Mouse (Mus musculus) heart, embryonic 14.5 days (tissue): Measurements from ENCODE around the gene Dok3. TPM values are rescaled to one million over a fixed set of nuclear protein-coding genes. Genes with fewer than 3 reads are reported as not detected.

Experiments
- ATAC-seq: fragments of 200-750 bp; cut with Nextera tagmentation; 2 replicates; pipeline ENCODE4 v1.8.0; 2017; ENCODE audit warnings: low read depth, moderate TSS enrichment; ENCODE audit not compliant: insufficient number of reproducible peaks, insufficient read depth, low FRiP score
- H3K27ac ChIP-seq, 2 experiments: fragments of 200-500 bp in 1 of 2; fragments of 300-500 bp in 1 of 2; sonication (generic) in 1 of 2; replicated peaks in 1 of 2; 2 replicates each; pipeline ENCODE4 v1.5.1; 2012 to 2014; ENCODE audit warnings: low read depth in 2 of 2, low read length in 2 of 2, control low read depth in 1 of 2, mild to moderate bottlenecking in 1 of 2, mixed read lengths in 1 of 2; ENCODE audit not compliant: control insufficient read depth in 1 of 2, insufficient read depth in 1 of 2
- H3K27me3 ChIP-seq: fragments of 300-500 bp; sonication (generic); 2 replicates; pipeline ENCODE4 v1.6.1; 2014; ENCODE audit warnings: mild to moderate bottlenecking, low read length, control low read depth; ENCODE audit not compliant: control insufficient read depth, insufficient read depth
- H3K36me3 ChIP-seq: fragments of 300-500 bp; sonication (generic); 2 replicates; pipeline ENCODE4 v1.6.1; 2014; ENCODE audit warnings: mild to moderate bottlenecking, control low read depth, low read length, mixed read lengths; ENCODE audit not compliant: control insufficient read depth, insufficient read depth
- H3K4me1 ChIP-seq, 2 experiments: fragments of 200-500 bp in 1 of 2; fragments of 300-500 bp in 1 of 2; sonication (generic) in 1 of 2; 2 replicates each; pipeline ENCODE4 v1.6.1; 2012 to 2014; ENCODE audit warnings: low read length in 2 of 2, control low read depth in 1 of 2, mixed read lengths in 1 of 2; ENCODE audit not compliant: control insufficient read depth in 2 of 2, insufficient read depth in 2 of 2
- H3K4me2 ChIP-seq: fragments of 300-500 bp; sonication (generic); 2 replicates; pipeline ENCODE4 v1.6.1; 2014; ENCODE audit warnings: mild to moderate bottlenecking, low read length
- H3K4me3 ChIP-seq, 2 experiments: fragments of 200-500 bp in 1 of 2; fragments of 300-500 bp in 1 of 2; sonication (generic) in 1 of 2; 2 replicates each; pipeline ENCODE4 v1.5.1; 2012 to 2014; ENCODE audit warnings: low read length in 2 of 2, mild to moderate bottlenecking in 2 of 2, control low read depth in 1 of 2, low read depth in 1 of 2, moderate library complexity in 1 of 2; ENCODE audit not compliant: control insufficient read depth in 1 of 2, insufficient read depth in 1 of 2
- H3K9ac ChIP-seq: fragments of 300-500 bp; sonication (generic); 2 replicates; pipeline ENCODE4 v1.6.1; 2014; ENCODE audit warnings: mild to moderate bottlenecking, low read length
- H3K9me3 ChIP-seq: fragments of 300-500 bp; sonication (generic); 2 replicates; pipeline ENCODE4 v1.6.1; 2016; ENCODE audit warnings: low read length, control low read depth; ENCODE audit not compliant: control insufficient read depth
- WGBS: fragments of 180-500 bp; shearing (Covaris S2); extraction: QIAGEN DNeasy Blood & Tissue Kit; methylation state at CpG from one replicate; pipeline ENCODE4 v1.1.7; 2014; 5-methylcytosine and 5-hydroxymethylcytosine counted together
- polyA plus RNA-seq: library from polyadenylated mRNA; unstranded; fragments of >200 nt; fragmentation: Nextera tagmentation; extraction: Ambion mirVana; gene quantifications from 2 replicates; pipeline ENCODE4 v1.2.1, GENCODE M21; 2014

Dok3 gene
- polyA plus RNA-seq, 1 experiment from 2014 or later: 1.3 TPM

DNA sequence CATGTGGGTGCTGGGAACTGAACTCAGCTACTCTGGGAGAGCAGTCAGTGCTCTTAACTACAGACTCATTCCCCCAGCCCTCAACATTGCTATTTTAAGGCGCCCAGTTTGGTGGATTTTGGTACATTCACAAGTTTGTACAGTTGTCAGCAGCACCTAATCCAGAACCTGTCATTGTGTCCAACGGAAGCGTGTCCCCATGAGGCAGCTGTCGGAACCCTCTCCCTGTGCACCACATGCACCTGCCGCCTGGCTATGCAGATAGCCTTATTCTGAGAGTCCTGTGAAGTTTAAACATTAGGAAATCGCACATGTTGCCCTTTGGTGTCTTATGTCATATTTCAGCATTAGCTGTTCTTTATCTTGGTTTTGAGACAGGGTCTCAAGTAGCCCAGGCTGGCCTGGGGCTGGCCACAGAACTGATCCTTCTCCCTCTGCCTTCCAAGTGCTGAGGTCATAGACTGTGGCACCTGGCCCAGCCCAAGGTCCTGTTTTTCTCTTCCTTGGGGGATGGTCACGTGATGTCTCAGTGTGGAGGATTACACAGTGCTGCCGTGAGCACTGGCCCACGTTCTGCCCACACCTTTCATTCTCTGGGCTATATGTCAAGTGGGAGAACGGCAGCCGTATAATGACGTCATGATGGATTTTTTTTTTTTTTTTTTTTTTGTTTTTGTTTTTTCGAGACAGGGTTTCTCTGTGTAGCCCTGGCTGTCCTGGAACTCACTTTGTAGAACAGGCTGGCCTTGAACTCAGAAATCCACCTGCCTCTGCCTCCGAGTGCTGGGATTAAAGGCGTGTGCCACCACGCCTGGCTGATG lies 3.2 kb downstream of the Dok3 start:
- no peak overlapping the region for H3K4me2 ChIP-seq
- ATAC-seq: no peak
- H3K4me1 ChIP-seq: peaks cover 0 to 3% of the 10 kb centered on the region in 2 experiments; a peak in 1 of 4 replicates
- H3K4me3 ChIP-seq: no peak overlapping the region
- peaks cover 14% of the 10 kb centered on the region for H3K36me3 ChIP-seq
- no peak overlapping the region for H3K27ac ChIP-seq
- WGBS: 79% methylated on average over 15 of the region's 16 CpGs
- no peaks in the 10 kb centered on the region for H3K9me3 ChIP-seq
- H3K9ac ChIP-seq: no peak overlapping the region
- H3K27me3 ChIP-seq: no peaks in the 10 kb centered on the region

DNA sequence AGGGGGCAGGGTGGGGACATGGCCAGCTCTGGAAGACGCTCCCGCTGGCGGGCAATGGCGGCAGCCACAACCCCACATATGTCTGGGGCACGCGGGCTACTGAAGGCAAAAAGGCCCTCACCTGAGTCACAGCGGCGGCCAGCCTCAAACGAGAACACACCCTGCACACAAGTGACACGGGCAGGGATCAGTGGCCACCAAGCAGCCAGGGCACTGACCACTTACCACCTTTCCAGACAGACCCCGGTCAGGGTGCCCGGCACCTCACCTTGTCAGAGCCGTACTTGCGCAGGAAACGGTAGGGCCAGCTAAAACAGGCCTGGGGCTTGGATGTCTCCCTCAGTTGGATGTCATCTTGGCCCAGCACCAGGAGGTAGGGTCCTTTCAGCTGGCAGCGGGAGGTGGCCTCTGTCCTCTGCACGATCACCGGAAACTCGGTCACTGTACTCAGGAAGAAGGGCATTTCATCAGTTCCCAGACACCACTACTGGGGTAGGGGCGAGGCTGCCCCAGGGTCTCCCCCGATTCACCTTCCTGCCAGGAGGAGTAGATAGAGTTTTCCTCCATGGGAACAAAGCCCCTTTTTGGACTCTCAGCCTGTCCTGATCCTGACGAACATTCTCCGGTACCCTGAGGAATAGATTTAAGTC lies 5.0 kb downstream of the Dok3 start:
- Histone ChIP-seq H3K4me1 (peaks cover 0 to 3% of the 10 kb centered on the region in 2 experiments; a peak in 1 of 4 replicates), H3K4me3 (no peak overlapping the region), H3K27ac (peak overlapping the region; percentile 27 to 77; a peak in 1 of 4 replicates), H3K9me3 (no peaks in the 10 kb centered on the region), H3K36me3 (no peaks in the 10 kb centered on the region), H3K27me3 (no peaks in the 10 kb centered on the region), H3K9ac (no peak overlapping the region), H3K4me2 (no peak overlapping the region)
- 80% methylated on average over 23 of the region's 23 CpGs for WGBS
- ATAC-seq: no peak

DNA sequence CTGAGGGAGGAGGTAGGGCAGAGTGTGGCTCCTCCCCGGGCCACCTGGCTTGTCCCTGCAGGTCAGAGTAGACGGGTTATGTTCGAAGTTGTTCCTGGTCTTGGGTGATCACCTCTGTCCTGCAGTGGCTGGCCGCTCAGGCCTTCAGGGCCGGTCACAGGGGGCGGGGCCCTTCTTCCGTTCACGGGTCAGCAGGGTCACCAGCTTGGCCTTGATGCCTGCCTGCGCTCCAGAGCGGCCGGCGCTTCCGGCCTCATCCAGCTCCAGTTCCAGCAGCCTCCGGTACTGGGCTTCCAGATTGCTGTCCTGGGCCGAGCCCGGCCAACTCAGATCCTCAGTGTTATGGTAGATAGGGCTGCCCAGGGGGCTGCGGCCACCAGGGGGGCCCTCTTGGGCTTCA lies 5.8 kb downstream of the Dok3 start:
- Histone ChIP-seq H3K4me1 (peaks cover 0 to 3% of the 10 kb centered on the region in 2 experiments; a peak in 1 of 4 replicates), H3K36me3 (no peaks in the 10 kb centered on the region), H3K4me3 (no peak overlapping the region), H3K4me2 (no peak overlapping the region), H3K27me3 (no peaks in the 10 kb centered on the region), H3K9me3 (no peaks in the 10 kb centered on the region), H3K9ac (no peak overlapping the region), H3K27ac (peak overlapping the region; percentile 77 to 82)
- 65% methylated on average over 17 of the region's 17 CpGs for WGBS
- peak; percentile 31; the same call in 1 of the 2 replicates for ATAC-seq

DNA sequence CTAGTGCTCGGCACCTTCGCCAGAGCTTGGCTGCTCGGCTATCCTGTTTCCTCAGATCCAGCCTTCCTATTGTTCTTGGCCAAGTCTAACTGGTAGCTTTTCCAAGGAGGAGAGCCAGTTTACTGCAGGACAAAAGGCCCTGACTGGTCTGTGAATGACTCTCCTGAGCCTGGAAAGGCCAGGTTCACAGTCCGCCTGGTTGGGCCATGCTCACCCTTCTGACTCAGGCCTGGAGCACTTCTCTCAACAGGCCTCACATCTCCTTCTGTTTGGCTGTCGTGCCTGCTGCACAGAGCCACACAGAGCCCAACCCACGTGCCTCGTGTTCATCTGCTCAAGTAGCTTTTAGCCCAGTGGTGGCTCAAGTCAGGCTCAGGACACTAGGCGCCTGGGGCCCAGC lies 6.4 kb downstream of the Dok3 start:
- peak; percentile 48 for ATAC-seq
- Histone ChIP-seq H3K4me1 (peaks cover 0 to 3% of the 10 kb centered on the region in 2 experiments; a peak in 1 of 4 replicates), H3K36me3 (no peaks in the 10 kb centered on the region), H3K4me2 (no peak overlapping the region), H3K9ac (no peak overlapping the region), H3K27ac (peak overlapping the region; percentile 77 to 82), H3K27me3 (0 out of 2 replicates have a peak, but pooled peaks cover 5% of the 10 kb centered on the region), H3K4me3 (no peak overlapping the region), H3K9me3 (no peaks in the 10 kb centered on the region)
- WGBS: 39% methylated on average over 8 of the region's 8 CpGs

DNA sequence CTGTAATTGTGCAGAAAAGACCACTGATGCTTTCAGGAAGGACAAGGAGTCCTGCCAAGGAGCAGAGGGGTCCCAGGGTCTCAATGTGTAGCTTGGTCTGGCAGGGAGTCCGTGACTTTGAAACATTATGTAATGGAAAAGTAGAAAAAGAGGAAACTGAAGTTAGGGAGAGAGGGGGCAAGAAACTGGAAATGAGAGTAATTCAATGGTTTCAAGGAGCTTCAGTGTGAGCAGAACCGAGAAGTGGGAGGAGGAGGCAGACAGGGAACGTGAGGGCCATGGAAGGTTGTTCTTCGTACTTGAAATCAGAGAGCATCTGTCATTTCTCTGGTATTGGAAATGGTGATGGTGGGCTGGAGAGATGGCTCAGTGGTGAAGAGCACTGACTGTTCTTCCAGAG lies 9.5 kb downstream of the Dok3 start:
- H3K4me3 ChIP-seq: no peak overlapping the region
- no peak for ATAC-seq

DNA sequence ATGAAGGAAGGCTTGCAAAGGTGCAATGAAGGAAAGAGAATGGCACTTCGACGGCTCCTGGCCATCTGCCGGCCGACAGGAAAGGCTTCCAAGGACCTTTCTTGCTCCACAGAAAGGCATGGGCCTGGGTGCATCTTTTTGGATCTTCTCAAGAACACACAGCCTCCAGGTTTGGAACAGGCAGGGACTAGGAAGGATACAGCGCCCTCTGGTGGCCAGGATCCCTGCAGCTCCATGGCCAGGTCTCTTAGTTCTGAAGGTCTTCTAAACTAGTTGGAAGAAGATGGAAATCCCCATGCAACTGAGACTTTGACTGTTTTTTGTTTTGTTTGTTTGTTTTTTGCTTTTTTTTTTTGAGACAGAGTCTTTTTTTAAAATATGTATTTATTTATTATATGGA lies 12.1 kb downstream of the Dok3 start:
- Histone ChIP-seq H3K4me1 (peaks cover 2 to 3% of the 10 kb centered on the region in 2 experiments; a peak in 3 of 4 replicates), H3K4me2 (no peak overlapping the region)
- ATAC-seq: no peak

More for the DNA sequence above, 9.5 kb downstream of the Dok3 start:
- Histone ChIP-seq H3K27me3 (peaks cover 14% of the 10 kb centered on the region), H3K36me3 (no peaks in the 10 kb centered on the region), H3K4me2 (no peak overlapping the region), H3K9ac (no peak overlapping the region), H3K9me3 (no peaks in the 10 kb centered on the region), H3K27ac (no peak overlapping the region), H3K4me1 (peaks cover 0 to 3% of the 10 kb centered on the region in 2 experiments; a peak in 1 of 4 replicates)
- WGBS: 52% methylated on average over 4 of the region's 4 CpGs

DNA sequence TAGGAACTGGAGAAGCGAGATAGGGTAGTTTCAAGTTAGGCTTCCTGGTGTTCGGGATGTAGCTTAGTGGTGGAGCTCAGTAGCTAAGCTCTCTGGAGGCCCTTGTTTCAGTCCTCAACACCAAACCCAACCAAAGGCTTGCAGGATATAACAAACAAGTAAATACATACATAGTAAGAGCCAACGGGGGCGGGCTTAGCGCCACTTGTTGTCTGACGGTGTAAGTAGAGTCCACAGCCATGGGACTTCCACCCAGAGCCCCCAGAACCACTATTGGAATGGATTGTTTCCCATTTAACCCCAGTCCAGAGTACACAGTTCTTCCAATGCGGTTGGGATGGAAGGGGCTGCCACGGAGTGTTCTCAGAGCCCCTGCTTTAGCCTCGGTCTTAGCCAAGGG lies 15.3 kb downstream of the Dok3 start:
- Histone ChIP-seq H3K9me3 (no peaks in the 10 kb centered on the region), H3K9ac (peak overlapping the region; percentile 99; the same call in 1 of the 2 replicates), H3K36me3 (peaks cover 25% of the 10 kb centered on the region), H3K4me1 (peaks cover 29 to 34% of the 10 kb centered on the region in 2 experiments), H3K4me2 (peak overlapping the region; percentile 92), H3K4me3 (peak overlapping the region in 1 of 2 experiments; percentile 99; a peak in 2 of 4 replicates), H3K27ac (no peak overlapping the region), H3K27me3 (peaks cover 14% of the 10 kb centered on the region)
- WGBS: 36% methylated on average over 9 of the region's 9 CpGs
- no peak for ATAC-seq

More for the DNA sequence above, 12.1 kb downstream of the Dok3 start:
- no peak overlapping the region for H3K9ac ChIP-seq
- WGBS: 4% methylated on average over 5 of the region's 5 CpGs
- peaks cover 2% of the 10 kb centered on the region for H3K36me3 ChIP-seq
- no peak overlapping the region for H3K27ac ChIP-seq
- H3K4me3 ChIP-seq: no peak overlapping the region
- peaks cover 14% of the 10 kb centered on the region for H3K27me3 ChIP-seq
- H3K9me3 ChIP-seq: no peaks in the 10 kb centered on the region
